Mouse (Mus musculus) intestine, embryonic 15.5 days (tissue): Measurements from ENCODE around the gene Prickle4. TPM values are rescaled to one million over a fixed set of nuclear protein-coding genes. Genes with fewer than 3 reads are reported as not detected.
"Not testable (repeated sequence)": the region's sequence is repeated elsewhere in the genome, so short reads cannot be mapped to it uniquely, and the experiment has no call there.

Source experiments
- ATAC-seq: fragments of 200-750 bp; cut with Nextera tagmentation; 2 replicates; pipeline ENCODE4 v1.8.0; 2017; ENCODE audit warnings: moderate TSS enrichment, moderate library complexity
- H3K27ac ChIP-seq: fragments of 300-500 bp; sonication (generic); 2 replicates; pipeline ENCODE4 v1.5.1; 2015; ENCODE audit warnings: mild to moderate bottlenecking, inconsistent platforms
- H3K27me3 ChIP-seq: fragments of 300-500 bp; sonication (generic); replicated peaks from 2 replicates; pipeline ENCODE4 v1.6.1; 2015; ENCODE audit warnings: inconsistent platforms
- H3K36me3 ChIP-seq: fragments of 300-500 bp; sonication (generic); 2 replicates; pipeline ENCODE4 v1.6.1; 2015; ENCODE audit warnings: inconsistent platforms
- H3K4me1 ChIP-seq: fragments of 300-500 bp; sonication (generic); replicated peaks from 2 replicates; pipeline ENCODE4 v1.6.1; 2015; ENCODE audit warnings: inconsistent platforms
- H3K4me2 ChIP-seq: fragments of 300-500 bp; sonication (generic); replicated peaks from 2 replicates; pipeline ENCODE4 v1.6.1; 2015; ENCODE audit warnings: mild to moderate bottlenecking, inconsistent platforms
- H3K4me3 ChIP-seq: fragments of 300-500 bp; sonication (generic); replicated peaks from 2 replicates; pipeline ENCODE4 v1.5.1; 2015; ENCODE audit warnings: inconsistent platforms
- H3K9ac ChIP-seq: fragments of 300-500 bp; sonication (generic); 2 replicates; pipeline ENCODE4 v1.6.1; 2015; ENCODE audit warnings: inconsistent platforms
- H3K9me3 ChIP-seq: fragments of 300-500 bp; sonication (generic); 2 replicates; pipeline ENCODE4 v1.6.1; 2016; ENCODE audit warnings: inconsistent platforms
- WGBS: fragments of 180-500 bp; shearing (Covaris S2); methylation state at CpG from one replicate; pipeline ENCODE4 v1.1.7; 2015; 5-methylcytosine and 5-hydroxymethylcytosine counted together
- polyA plus RNA-seq: library from polyadenylated mRNA; unstranded; fragments of >200 nt; fragmentation: Nextera tagmentation; extraction: Ambion mirVana; gene quantifications from 2 replicates; pipeline ENCODE4 v1.2.1, GENCODE M21; 2015

Prickle4 gene
- polyA plus RNA-seq, 1 experiment from 2014 or later, result 0.40 TPM

DNA sequence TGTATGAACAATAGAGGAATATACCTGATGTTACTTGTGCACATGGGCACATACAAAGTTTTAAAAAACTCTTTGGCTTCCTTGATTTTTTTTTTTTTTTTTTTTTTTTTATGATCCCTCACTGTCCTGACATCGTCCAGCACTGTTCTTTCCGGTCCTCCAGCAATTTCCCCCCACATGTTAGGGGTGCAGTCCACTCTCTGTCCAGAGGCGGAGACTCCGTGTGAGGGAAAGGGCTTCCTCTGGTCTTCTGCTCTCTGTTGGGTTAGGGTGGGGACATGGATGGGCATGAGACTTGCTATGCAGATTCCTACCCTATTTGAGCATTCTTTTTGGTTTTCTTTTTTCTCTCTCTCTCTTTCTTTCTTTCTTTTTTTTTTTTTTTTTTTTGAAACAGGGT, 36.6 kb downstream of the Prickle4 start:
- H3K4me2 ChIP-seq, result no peak overlapping the region
- H3K27ac ChIP-seq, result no peak overlapping the region
- no peak overlapping the region for H3K9ac ChIP-seq
- 74% methylated on average over 4 of the region's 4 CpGs for WGBS
- no peak overlapping the region for H3K4me3 ChIP-seq
- H3K4me1 ChIP-seq, result no peaks in the 10 kb centered on the region
- no peaks in the 10 kb centered on the region for H3K9me3 ChIP-seq
- H3K27me3 ChIP-seq, result no peaks in the 10 kb centered on the region
- no peak for ATAC-seq
- H3K36me3 ChIP-seq, result 0 out of 2 replicates have a peak, but pooled peaks cover 3% of the 10 kb centered on the region

DNA sequence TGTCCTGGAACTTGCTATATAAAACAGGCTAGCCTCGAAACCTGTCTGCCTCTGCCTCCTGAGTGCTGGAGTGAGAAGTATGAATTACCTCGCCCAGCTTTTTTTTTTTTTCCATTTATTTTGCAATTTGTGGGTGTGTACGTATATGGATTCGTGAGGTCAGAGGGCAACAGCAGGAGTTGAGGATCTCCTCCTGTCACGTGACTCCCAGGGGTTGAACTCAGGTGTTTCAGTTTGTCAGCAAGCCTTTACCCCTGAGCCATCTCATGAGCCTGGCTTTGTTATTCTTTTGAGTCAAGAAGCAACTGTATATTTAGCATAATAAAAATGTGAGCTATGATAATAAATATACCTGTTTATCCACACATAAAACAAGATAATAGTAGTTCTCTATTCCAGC, 38.8 kb downstream of the Prickle4 start:
- no peak for ATAC-seq
- no peaks in the 10 kb centered on the region for H3K36me3 ChIP-seq
- no peak overlapping the region for H3K4me2 ChIP-seq
- H3K4me1 ChIP-seq, result no peaks in the 10 kb centered on the region
- WGBS, result 70% methylated on average over 5 of the region's 5 CpGs
- no peak overlapping the region for H3K27ac ChIP-seq
- no peak overlapping the region for H3K4me3 ChIP-seq
- no peaks in the 10 kb centered on the region for H3K9me3 ChIP-seq
- no peaks in the 10 kb centered on the region for H3K27me3 ChIP-seq
- no peak overlapping the region for H3K9ac ChIP-seq

DNA sequence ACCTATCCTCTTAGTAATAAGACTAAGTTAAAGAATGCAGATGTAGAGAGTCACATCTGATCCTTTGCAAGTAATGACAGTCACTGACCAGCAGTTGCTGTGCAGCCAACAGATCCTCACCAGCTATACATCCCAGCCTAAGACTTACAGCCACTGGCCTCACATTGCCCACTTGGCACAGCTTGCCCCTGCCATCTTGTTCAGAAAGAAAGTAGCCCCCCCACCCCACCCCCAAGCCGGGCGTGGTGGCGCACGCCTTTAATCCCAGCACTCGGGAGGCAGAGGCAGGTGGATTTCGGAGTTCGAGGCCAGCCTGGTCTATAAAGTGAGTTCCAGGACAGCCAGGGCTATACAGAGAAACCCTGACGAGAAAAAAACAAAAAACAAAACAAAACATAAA, 40.2 kb downstream of the Prickle4 start:
- H3K4me1 ChIP-seq, H3K36me3 ChIP-seq, H3K27ac ChIP-seq, H3K4me3 ChIP-seq, H3K9me3 ChIP-seq, H3K27me3 ChIP-seq, H3K4me2 ChIP-seq, H3K9ac ChIP-seq, ATAC-seq: not testable (repeated sequence)
- 92% methylated on average over 8 of the region's 8 CpGs for WGBS

DNA sequence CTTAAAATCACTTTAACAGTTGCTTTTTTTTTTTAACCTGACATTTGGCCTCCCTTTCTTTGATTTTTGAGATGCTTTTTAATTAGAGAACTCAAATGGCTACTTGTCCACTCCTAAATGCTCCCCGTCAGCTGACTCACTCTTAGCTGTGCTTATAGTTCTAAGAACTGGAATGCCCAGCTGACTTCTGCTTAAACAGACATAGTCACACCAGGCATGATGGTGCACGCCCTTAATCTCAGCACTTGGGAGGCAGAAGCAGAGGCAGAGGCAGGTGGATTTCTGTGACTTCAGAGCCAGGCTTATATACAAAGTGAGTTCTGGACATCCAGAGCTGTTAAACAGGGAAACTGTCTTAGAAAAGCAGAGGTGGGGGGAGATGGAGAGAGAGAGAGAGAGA, 42.6 kb downstream of the Prickle4 start:
- Histone ChIP-seq H3K9ac (no peak overlapping the region), H3K9me3 (no peaks in the 10 kb centered on the region), H3K4me3 (no peak overlapping the region), H3K4me2 (no peak overlapping the region), H3K27me3 (no peaks in the 10 kb centered on the region), H3K27ac (no peak overlapping the region), H3K4me1 (no peaks in the 10 kb centered on the region), H3K36me3 (no peaks in the 10 kb centered on the region)
- no peak for ATAC-seq
- 84% methylated on average over 2 of the region's 2 CpGs for WGBS

DNA sequence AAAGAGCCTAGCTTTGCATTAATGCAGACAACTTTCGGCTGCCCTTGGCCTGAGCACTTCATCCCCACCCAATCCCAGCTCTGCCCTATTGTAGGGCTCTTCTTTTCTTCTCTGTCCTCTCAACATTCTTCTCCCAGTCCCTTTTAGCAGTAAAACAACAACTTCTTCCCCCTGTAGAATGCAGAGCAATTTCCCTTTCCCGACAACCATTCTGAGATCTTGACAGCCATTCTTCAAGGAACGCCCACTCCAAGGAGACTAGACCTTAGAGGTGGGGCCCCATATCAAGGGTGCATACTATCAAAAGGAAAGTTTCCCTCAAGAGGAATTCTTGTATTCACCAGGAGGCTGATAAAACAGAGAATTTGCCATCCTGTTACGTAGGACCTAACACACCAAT, 45.6 kb downstream of the Prickle4 start:
- H3K4me1 ChIP-seq, result no peaks in the 10 kb centered on the region
- no peaks in the 10 kb centered on the region for H3K9me3 ChIP-seq
- H3K36me3 ChIP-seq, result no peaks in the 10 kb centered on the region
- no peak overlapping the region for H3K4me3 ChIP-seq
- no peak for ATAC-seq
- no peaks in the 10 kb centered on the region for H3K27me3 ChIP-seq
- 70% methylated on average over 4 of the region's 4 CpGs for WGBS
- H3K27ac ChIP-seq, result no peak overlapping the region
- H3K9ac ChIP-seq, result no peak overlapping the region
- no peak overlapping the region for H3K4me2 ChIP-seq

DNA sequence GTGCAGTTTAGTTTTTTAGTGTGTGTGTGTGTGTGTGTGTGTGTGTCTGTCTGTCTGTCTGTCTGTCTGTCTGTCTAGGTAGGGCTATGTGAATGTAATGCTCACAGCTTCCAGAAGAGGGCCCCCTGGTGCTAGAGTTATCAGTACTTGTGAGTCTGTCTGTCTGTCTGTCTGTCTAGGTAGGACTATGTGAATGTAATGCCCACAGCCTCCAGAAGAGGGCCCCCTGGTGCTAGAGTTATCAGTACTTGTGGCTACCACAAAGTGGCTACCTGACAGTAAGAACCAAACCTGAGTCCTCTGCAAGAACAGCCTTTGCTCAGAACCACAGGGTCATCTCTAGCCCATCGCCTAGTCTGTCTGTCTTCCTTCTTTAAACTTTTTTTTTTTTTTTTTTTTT, 47.9 kb downstream of the Prickle4 start:
- no peaks in the 10 kb centered on the region for H3K4me1 ChIP-seq
- H3K27me3 ChIP-seq, result no peaks in the 10 kb centered on the region
- 100% methylated on average over 1 of the region's 1 CpGs for WGBS
- no peaks in the 10 kb centered on the region for H3K36me3 ChIP-seq
- H3K4me3 ChIP-seq, result no peak overlapping the region
- H3K9me3 ChIP-seq, result no peaks in the 10 kb centered on the region
- no peak overlapping the region for H3K27ac ChIP-seq
- no peak for ATAC-seq
- H3K4me2 ChIP-seq, result no peak overlapping the region
- no peak overlapping the region for H3K9ac ChIP-seq

DNA sequence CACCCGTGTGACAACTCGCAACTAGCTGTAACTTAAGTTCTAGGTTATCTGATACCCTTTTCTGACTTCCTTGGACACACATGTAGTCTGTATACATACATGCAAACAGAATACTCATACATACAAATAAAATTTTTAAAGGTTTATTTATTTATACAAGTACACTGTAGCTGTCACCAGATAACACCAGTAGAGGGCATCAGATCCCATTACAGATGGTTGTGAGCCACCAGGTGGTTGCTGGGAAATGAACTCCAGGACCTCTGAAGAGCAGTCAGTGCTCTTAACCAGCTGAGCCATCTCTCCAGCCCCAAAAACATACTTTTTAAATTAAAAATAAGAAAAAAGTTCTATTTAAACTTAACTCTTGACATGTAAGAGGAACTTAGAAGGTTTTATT, 51.5 kb downstream of the Prickle4 start:
- H3K9me3 ChIP-seq, result no peaks in the 10 kb centered on the region
- H3K9ac ChIP-seq, result no peak overlapping the region
- 85% methylated on average over 2 of the region's 2 CpGs for WGBS
- no peak overlapping the region for H3K4me3 ChIP-seq
- no peaks in the 10 kb centered on the region for H3K36me3 ChIP-seq
- no peak overlapping the region for H3K4me2 ChIP-seq
- no peak for ATAC-seq
- H3K27me3 ChIP-seq, result no peaks in the 10 kb centered on the region
- H3K27ac ChIP-seq, result no peak overlapping the region
- no peaks in the 10 kb centered on the region for H3K4me1 ChIP-seq

Other genes starting within 250 kb of the Prickle4 start
- 20.4 and 21.9 TPM in 2 replicates for gene Taf8, start 192.4 kb downstream of the Prickle4 start, polyA plus RNA-seq
- 394 and 407 TPM in 2 replicates for gene Ccnd3, start 189.7 kb downstream of the Prickle4 start, polyA plus RNA-seq
- 20.1 and 22.4 TPM in 2 replicates for gene Bysl, start 83.2 kb downstream of the Prickle4 start, polyA plus RNA-seq
- gene Med20, start 83.2 kb downstream of the Prickle4 start, polyA plus RNA-seq, result 39.8 and 41.2 TPM in 2 replicates
- 0.54 and 0.88 TPM in 2 replicates for gene Gm20517, start 83.1 kb downstream of the Prickle4 start, polyA plus RNA-seq
- 5.9 and 6.3 TPM in 2 replicates for gene Usp49, start 64.0 kb downstream of the Prickle4 start, polyA plus RNA-seq
- 425 and 452 TPM in 2 replicates for gene Tomm6, start 6.3 kb downstream of the Prickle4 start, polyA plus RNA-seq
- gene Frs3, start 5.7 kb downstream of the Prickle4 start, polyA plus RNA-seq, result 4.8 and 5.5 TPM in 2 replicates
- gene Gm21981, start 281 bp downstream of the Prickle4 start, polyA plus RNA-seq, result 0.18 and 0.24 TPM in 2 replicates
- gene Pgc, start 32.1 kb upstream of the Prickle4 start, polyA plus RNA-seq, result 0.93 and 0.99 TPM in 2 replicates
- 22.4 and 22.8 TPM in 2 replicates for gene Tfeb, start 42.3 kb upstream of the Prickle4 start, polyA plus RNA-seq
- 8.3 and 9.5 TPM in 2 replicates for gene Mdfi, start 140.0 kb upstream of the Prickle4 start, polyA plus RNA-seq
- 22.3 and 24.9 TPM in 2 replicates for gene Foxp4, start 229.9 kb upstream of the Prickle4 start, polyA plus RNA-seq